Mouse (Mus musculus) embryo, embryonic 11 days (tissue): ENCODE measurements at regions not wholly inside any gene's neighbourhood (a gene's known extent, or its start where the extent isn't known, plus 50 kb on each side); places are given as distances from the start of the nearest gene placed in this dataset.
A peak's percentile ranks its signal among the peaks of the same experiment; 100 is the strongest.

ENCODE experiments used
- DNase-seq: peaks from one replicate; pipeline ENCODE4 v3.0.0-alpha.2; 2015

DNA sequence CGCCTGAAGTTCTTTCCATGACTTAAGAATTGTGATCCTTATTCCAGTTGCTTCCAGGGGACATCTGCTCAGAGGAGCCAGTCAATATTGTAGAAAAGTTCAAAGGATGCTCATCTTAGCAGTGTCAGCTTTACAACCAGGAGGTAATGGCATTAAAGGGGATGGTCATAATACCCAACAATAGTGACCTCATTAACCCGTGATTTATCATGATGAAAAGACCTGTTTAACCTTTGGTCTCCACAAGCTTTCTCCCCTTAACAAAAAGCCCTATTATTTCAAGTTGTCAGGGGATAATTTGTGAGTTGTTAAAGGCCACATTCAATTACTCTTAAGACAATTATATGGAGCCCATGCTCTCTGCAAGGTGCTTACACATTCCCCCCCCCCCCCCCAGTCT, 54.3 kb upstream of the Htatip2 start:
- DNase-seq: no peak

DNA sequence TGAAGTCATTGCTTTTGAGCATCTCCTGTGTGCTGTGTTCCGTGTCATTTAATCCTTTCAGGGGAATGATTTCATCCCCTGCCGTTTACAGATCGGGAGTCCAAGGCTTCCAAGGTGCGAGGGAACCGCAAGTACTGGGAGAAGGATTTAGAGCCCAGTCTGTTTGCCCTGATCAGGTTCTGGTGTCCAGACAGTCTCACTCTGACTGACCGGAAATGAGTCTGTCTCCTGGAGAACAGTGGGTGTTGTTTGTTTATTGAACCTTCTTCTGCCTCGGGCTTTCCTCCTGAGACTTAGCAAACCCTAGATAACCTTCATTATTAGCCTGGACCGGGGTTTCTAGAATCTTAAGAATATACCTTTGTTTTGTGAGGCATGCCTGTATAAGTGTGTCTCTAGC, 58.2 kb upstream of the Htatip2 start:
- DNase-seq: no peak

DNA sequence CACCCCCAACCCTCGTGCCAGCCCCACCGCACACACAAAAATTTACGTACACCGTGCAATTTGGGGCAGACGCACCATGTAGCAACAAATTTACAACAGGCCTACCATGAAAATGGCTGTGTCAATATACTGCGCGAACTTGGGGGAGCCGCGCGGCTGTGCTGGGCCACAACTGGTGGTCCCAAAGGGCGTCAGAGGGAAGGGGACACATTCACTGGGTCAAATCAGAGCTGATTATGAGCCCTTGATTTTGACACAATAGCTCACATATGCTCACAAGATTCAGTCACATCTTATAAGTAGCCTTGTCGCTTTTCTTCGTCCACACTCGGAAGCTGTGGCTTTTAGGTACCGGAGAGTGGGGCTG, 58.9 kb upstream of the Htatip2 start:
- DNase-seq: no peak

DNA sequence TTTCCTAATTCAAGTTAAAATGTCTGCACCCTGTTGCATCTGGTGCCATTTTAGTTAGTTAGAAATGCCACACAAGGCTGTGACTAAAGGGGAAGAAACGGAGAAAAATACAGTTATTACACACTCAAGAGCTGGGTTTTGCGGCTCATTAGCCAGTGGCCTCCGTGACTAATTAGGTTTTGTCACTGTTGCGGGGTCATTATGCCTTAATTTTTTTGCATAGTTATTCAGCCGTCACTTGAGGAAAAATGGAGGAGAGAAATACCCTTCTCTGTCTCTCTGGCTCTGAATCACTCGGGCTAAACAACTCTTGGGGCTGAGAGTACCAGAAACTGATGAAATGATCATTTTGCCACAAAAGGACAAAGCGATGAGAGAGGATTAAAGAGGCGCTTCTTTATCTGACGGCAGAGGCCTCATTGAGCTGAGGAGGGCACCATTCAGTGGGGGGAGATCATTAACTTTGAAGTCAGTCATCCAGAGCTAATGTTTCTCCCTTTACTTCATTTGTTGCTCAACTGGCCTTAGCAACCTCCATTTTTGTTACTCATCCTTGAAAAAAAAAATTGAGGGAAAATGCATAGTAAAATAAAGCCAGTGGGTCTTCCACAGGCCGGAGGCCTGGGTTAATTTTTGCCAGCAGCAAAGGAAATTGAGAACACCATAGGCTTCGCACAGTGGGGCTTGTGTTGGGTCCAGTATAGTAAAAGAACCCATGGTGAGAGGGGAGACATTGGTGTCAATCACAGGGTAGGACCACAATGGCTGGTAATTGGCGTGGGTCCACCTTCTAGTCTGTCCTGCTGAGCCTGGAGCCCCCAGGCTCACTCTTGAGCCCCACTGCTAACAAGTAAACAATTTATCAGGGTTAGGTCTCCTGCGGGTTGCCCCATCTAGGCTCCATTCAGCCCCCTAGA, 59.5 kb upstream of the Htatip2 start:
- peak; percentile 52 for DNase-seq

DNA sequence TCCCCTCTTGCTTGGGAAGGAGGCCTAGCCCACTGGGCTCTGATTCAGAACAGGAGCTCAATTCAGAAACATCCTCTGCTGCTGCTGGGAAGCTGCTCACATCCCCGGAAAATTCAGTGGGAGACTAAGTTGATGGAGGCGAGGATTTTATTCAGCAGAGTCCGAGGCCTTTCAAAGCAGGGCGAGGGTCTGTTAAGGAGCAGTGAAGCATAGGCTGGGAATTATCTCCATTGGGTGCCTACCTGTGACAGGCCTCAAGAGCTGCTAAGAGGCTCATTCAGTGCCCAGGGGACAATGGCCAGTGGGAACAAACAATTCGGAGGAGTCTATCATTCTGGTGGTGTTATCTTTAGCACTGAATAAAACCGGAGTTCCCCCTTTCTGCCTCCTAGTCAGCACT, 59.6 kb upstream of the Dbx1 start:
- DNase-seq: peak; percentile 28

DNA sequence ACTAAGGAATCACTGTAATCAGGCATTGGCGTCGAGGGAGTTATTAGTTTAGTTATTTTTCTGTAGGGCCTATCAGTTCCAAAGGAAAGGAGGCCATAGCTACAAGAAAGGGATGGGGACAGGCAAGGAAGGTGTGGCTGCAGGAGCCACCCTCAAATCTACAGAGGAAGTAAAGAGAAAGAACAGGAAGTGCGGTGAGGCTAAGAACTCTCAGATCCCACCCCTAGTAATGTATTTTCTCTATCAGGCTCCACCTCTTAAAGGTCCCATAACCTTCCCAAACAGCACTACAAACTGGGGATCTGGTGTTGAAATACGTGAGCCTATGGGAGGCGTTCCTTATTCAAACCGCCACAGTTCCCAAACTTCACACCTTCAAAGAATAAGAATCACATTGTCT, 52.9 kb upstream of the Dbx1 start:
- DNase-seq: no peak

DNA sequence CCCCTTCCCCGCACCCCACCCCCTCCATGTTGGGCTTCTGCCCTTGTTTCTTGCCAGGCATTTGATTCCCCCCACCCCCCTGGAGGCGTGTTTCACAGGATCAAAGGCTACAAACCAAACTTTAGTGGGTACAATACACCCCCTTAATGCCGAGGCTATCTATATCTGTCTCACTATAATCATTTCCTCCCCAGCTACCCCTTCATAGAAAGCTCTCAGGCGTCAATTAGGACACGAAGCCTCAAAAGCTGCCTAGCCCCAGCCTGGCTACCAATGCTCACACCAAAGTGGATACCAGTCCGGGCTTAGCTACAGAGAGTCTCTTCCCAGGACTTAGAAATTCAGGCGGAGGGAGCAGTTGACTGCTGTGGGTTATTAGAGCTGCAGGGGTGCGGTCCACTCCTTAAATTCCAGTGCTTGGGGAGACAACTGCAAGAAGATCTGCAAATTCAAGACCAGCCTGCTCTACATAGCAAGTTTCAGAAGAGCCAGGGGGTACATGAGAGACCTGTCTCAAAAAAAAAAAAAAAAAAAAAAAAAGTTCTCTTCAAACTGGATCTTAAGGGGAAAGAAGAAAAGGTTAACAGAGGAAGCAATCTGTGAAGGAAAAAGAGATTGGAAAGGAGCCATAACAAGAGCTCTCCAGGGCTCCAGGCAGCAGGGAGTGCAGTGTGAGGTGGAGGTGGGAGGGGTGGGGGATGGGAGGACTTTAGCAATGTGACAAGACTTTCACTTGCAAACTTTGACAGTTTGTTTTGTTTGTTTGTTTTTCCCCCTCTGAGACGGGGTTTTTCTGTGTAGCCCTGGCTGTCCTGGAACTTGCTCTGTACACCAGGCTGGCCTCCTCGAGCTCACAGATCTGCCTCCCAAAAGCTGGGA, 52.1 kb upstream of the Dbx1 start:
- DNase-seq: no peak

DNA sequence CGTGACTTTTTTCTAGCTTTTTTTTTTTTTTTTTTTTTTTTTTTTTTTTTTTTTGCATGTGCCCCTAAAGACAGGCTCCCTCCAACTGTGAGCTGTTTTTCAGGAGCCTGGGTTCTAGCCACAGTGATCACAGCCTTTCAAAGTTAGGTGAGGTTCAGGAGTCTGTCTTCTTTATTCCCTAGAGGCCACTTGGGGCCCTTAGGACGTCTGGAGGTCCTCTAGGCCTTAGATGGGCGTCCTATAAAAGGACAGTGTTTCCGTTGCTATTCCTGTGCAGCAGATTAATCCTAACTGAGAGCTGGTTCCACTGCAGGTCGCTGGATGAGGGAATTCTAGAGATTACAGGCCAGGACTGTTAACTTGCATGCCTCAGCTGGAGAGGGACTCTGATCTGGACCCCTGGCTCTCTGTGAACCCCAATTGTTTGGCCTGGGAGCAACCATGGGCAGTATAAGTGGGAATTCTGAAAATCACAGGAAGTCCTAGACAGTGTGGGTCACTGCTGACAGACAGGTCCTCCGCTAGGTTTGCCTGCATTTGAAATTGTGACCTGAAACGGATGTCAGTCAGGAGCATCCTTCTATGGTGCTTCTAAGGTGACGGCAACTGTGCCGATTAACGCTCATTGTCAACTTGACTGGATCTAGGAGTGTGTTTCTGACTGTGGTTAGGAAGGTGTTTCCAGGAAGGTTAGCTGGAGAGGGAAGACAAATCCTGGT, 51.2 kb upstream of the Dbx1 start:
- no peak for DNase-seq

DNA sequence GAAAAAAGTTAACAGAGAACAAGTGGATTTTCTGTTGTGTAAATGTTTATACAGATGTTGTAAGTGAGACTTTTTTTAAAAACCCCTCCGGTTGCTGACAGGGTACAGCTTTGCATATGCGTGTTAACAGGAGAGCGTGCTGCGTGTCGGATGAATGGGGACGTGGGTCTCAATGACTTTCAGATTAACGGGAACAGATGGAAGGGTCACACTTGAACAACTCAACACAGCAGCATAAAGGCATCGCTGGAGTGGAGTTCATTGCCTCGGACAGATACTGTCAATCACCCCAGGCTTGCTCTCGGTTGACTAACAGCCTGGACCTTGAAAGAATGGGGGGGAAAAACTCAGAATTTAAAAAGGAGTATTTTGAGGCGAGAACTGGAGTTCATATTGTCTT, 50.3 kb upstream of the Dbx1 start:
- peak; percentile 64 for DNase-seq
